Mouse (Mus musculus): ENCODE data around the gene Hspa1l. TPM values are rescaled to one million over a fixed set of nuclear protein-coding genes. Genes with fewer than 3 reads are reported as not detected.
"Not testable (repeated sequence)": the region's sequence is repeated elsewhere in the genome, so short reads cannot be mapped to it uniquely, and the experiment has no call there.

Hspa1l gene
- polyA plus RNA-seq, 1 experiment from 2014 or later: 0.18 TPM

GRCm38 (mm10) chr17:34959881-34960515 is 12.5 kb upstream of the Hspa1l start:
- no peak for DNase-seq
- Histone ChIP-seq H3K36me3 (replicated peaks; ENCODE audit: insufficient read depth, low read length) (no peaks in the 10 kb centered on the region), H3K27me3 (ENCODE audit: insufficient read depth, low read length) (peaks cover 10% of the 10 kb centered on the region; the same call in 1 of the 2 replicates), H3K4me1 (ENCODE audit: insufficient read depth) (peaks cover 7% of the 10 kb centered on the region), H3K4me3 (ENCODE audit: low read depth, low read length) (peak overlapping the region; percentile 52), H3K27ac (ENCODE audit: low read depth) (peak overlapping the region; percentile 78), H3K9me3 (ENCODE audit: low read length) (no peaks in the 10 kb centered on the region), H3K4me2 (ENCODE audit: low read depth, low read length) (peak overlapping the region; percentile 77), H3K9ac (replicated peaks) (peak overlapping the region; percentile 45)
- TF ChIP-seq EP300 (IDR thresholded peaks at IDR 0.05; ENCODE audit: low read depth) (no peak), CTCF (IDR thresholded peaks at IDR 0.05; ENCODE audit: low read depth) (no peak)
- 13% methylated on average over 12 of the region's 12 CpGs for WGBS (ENCODE audit: insufficient replicate concordance)
- ATAC-seq: peak; percentile 28

DNA sequence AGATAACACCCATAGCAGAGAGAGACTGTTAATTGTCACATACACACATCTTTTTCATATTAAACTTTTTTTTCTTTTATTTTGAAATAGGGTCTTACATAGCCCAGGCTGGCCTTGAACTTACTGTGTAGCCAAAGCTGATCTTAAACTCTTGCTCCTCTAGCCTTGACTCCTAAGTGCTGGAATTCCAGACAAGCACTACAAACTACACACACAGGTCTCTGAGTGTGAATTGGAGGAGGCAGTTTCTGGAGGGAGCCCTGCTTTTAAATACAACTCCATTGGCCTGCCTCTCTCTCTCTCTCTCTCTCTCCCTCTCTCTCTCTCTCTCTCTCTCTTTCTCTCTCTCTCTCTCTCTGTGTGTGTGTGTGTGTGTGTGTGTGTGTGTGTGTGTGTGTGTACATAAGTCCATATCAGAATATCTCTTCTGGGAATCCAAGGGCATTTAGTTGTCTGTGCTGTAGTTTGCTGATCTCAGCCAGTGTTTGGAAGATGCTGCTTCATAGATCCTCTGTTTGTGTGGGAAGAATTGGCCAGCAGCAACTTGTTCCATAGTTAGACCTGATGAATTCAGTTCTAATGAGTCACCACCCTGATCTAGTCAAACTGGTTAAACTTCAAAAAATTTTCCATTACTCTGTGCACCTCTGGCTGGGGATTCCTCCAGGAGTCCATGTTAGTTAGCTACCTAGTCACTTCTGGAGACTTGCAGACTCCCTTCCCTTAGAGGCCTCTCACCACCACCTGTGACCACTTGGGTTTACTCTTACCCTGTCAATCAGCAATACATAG is 11.6 kb upstream of the Hspa1l start:
- H3K9ac ChIP-seq (replicated peaks): no peak overlapping the region
- no peak overlapping the region for H3K4me3 ChIP-seq (ENCODE audit: low read depth, low read length)
- peaks cover 8% of the 10 kb centered on the region; the same call in 1 of the 2 replicates for H3K27me3 ChIP-seq (ENCODE audit: insufficient read depth, low read length)
- DNase-seq: no peak
- no peaks in the 10 kb centered on the region for H3K9me3 ChIP-seq (ENCODE audit: low read length)
- no peak overlapping the region for H3K4me2 ChIP-seq (ENCODE audit: low read depth, low read length)
- no peak for ATAC-seq
- peaks cover 7% of the 10 kb centered on the region for H3K4me1 ChIP-seq (ENCODE audit: insufficient read depth)
- TF ChIP-seq EP300 (IDR thresholded peaks at IDR 0.05; ENCODE audit: low read depth) (no peak), CTCF (IDR thresholded peaks at IDR 0.05; ENCODE audit: low read depth) (no peak)
- no peaks in the 10 kb centered on the region for H3K36me3 ChIP-seq (replicated peaks; ENCODE audit: insufficient read depth, low read length)
- no peak overlapping the region for H3K27ac ChIP-seq (ENCODE audit: low read depth)

DNA sequence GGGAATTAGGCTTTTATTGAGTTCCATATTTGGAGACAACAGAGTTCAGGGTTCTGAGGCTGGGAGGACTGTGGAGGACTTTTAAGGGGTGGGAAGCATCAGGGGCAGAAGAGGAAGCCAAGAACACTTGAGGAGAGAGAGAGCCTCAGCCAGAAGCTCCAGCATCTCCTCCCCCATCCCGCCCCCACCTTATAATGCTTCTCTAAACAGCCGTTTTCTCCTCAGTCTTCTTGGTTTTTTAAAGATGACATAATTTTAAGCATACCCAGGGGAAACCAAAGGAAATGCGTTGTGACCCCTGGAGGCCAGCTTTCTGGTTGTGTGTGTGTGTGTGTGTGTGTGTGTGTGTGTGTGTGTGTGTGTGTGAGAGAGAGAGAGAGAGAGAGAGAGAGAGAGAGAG is 10.4 kb upstream of the Hspa1l start:
- DNase-seq (no peak), ATAC-seq (no peak)
- WGBS (ENCODE audit: insufficient replicate concordance): 17% methylated on average over 3 of the region's 3 CpGs
- Histone ChIP-seq H3K4me1 (ENCODE audit: insufficient read depth) (peaks cover 7% of the 10 kb centered on the region), H3K27ac (ENCODE audit: low read depth) (no peak overlapping the region), H3K4me3 (ENCODE audit: low read depth, low read length) (no peak overlapping the region), H3K36me3 (replicated peaks; ENCODE audit: insufficient read depth, low read length) (no peaks in the 10 kb centered on the region), H3K9ac (replicated peaks) (no peak overlapping the region), H3K27me3 (ENCODE audit: insufficient read depth, low read length) (0 out of 2 replicates have a peak, but pooled peaks cover 4% of the 10 kb centered on the region), H3K4me2 (ENCODE audit: low read depth, low read length) (no peak overlapping the region), H3K9me3 (ENCODE audit: low read length) (no peaks in the 10 kb centered on the region)
- TF ChIP-seq CTCF (IDR thresholded peaks at IDR 0.05; ENCODE audit: low read depth): no peak
- TF ChIP-seq EP300 (IDR thresholded peaks at IDR 0.05; ENCODE audit: low read depth): no peak

DNA sequence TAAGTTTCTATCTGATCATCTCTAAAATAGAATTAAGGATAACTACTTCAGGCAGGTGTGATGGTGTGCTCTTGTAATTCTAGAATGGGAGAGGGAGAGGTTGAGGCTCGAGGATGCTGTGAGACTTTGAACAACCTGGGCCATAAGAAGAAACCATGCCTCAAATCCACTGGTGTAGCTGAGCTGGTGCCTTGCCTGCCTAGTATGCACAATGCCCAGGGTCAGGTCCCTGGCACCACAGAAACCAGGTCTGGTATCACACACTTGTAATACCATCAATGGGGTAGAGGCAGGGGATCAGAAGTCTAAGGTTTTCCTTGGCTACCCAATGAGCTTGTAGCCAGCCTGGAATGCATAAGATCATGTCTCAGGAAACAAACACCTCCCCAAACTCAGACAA is 9.7 kb upstream of the Hspa1l start:
- Histone ChIP-seq H3K36me3 (replicated peaks; ENCODE audit: insufficient read depth, low read length) (no peaks in the 10 kb centered on the region), H3K9ac (replicated peaks) (no peak overlapping the region), H3K27ac (ENCODE audit: low read depth) (no peak overlapping the region), H3K9me3 (ENCODE audit: low read length) (no peaks in the 10 kb centered on the region), H3K4me3 (ENCODE audit: low read depth, low read length) (no peak overlapping the region), H3K27me3 (ENCODE audit: insufficient read depth, low read length) (0 out of 2 replicates have a peak, but pooled peaks cover 4% of the 10 kb centered on the region), H3K4me2 (ENCODE audit: low read depth, low read length) (no peak overlapping the region), H3K4me1 (ENCODE audit: insufficient read depth) (peaks cover 7% of the 10 kb centered on the region)
- DNase-seq: no peak
- TF ChIP-seq EP300 (IDR thresholded peaks at IDR 0.05; ENCODE audit: low read depth) (no peak), CTCF (IDR thresholded peaks at IDR 0.05; ENCODE audit: low read depth) (no peak)
- ATAC-seq: no peak
- 64% methylated on average over 1 of the region's 1 CpGs for WGBS (ENCODE audit: insufficient replicate concordance)

- Histone ChIP-seq H3K27me3 (ENCODE audit: insufficient read depth, low read length) (peaks cover 20% of the 10 kb centered on the region), H3K4me3 (ENCODE audit: low read depth, low read length) (no peak overlapping the region), H3K36me3 (replicated peaks; ENCODE audit: insufficient read depth, low read length) (no peaks in the 10 kb centered on the region), H3K27ac (ENCODE audit: low read depth) (no peak overlapping the region; the same call in 1 of the 2 replicates), H3K4me2 (ENCODE audit: low read depth, low read length) (no peak overlapping the region), H3K9ac (replicated peaks) (no peak overlapping the region), H3K4me1 (ENCODE audit: insufficient read depth) (peaks cover 6% of the 10 kb centered on the region), H3K9me3 (ENCODE audit: low read length) (no peaks in the 10 kb centered on the region)
- 47% methylated on average over 1 of the region's 1 CpGs for WGBS (ENCODE audit: insufficient replicate concordance)
- DNase-seq (no peak), ATAC-seq (peak; percentile 14; the same call in 1 of the 2 replicates)
- TF ChIP-seq CTCF (IDR thresholded peaks at IDR 0.05; ENCODE audit: low read depth) (no peak), EP300 (IDR thresholded peaks at IDR 0.05; ENCODE audit: low read depth) (no peak)
Measured at GRCm38 (mm10) chr17:34964640-34965049, 7.9 kb upstream of the Hspa1l start.

- ATAC-seq: no peak
- no peak for DNase-seq
- Histone ChIP-seq H3K9ac (replicated peaks) (no peak overlapping the region), H3K9me3 (ENCODE audit: low read length) (no peaks in the 10 kb centered on the region), H3K4me2 (ENCODE audit: low read depth, low read length) (no peak overlapping the region), H3K4me3 (ENCODE audit: low read depth, low read length) (no peak overlapping the region), H3K36me3 (replicated peaks; ENCODE audit: insufficient read depth, low read length) (no peaks in the 10 kb centered on the region), H3K27ac (ENCODE audit: low read depth) (no peak overlapping the region), H3K4me1 (ENCODE audit: insufficient read depth) (no peaks in the 10 kb centered on the region), H3K27me3 (ENCODE audit: insufficient read depth, low read length) (peaks cover 23% of the 10 kb centered on the region)
- WGBS (ENCODE audit: insufficient replicate concordance): 54% methylated on average over 5 of the region's 5 CpGs
- TF ChIP-seq EP300 (IDR thresholded peaks at IDR 0.05; ENCODE audit: low read depth) (0 out of 2 replicates have a peak, but pooled peaks have one; percentile 8), CTCF (IDR thresholded peaks at IDR 0.05; ENCODE audit: low read depth) (no peak)
Measured at GRCm38 (mm10) chr17:34965627-34966026, 6.9 kb upstream of the Hspa1l start.

DNA sequence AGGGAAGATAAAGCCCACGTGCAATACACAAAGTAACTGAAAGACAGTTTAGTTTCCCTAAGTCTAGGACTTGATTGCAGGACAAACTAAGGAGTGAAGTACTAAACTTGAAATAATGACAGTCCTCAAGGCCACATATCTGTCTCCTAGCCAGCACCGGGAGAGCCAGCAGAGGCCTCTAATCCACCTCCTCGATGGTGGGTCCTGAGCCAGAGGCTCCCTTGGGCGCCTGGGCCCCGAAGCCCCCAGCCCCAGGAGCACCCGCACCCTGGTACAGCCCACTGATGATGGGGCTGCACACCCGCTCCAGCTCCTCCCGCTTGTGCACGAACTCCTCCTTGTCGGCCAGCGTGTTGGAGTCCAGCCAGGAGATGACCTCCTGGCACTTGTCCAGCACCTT is 2.7 kb upstream of the Hspa1l start, which contains the start of gene Gm20481:
Gene Gm20481, plus strand, starts transcription at position 91 of the 400 bp plus-strand sequence.
- ATAC-seq; DNase-seq; H3K27ac ChIP-seq (ENCODE audit: low read depth); H3K4me1 ChIP-seq (ENCODE audit: insufficient read depth); H3K4me2 ChIP-seq (ENCODE audit: low read depth, low read length); H3K9ac ChIP-seq (replicated peaks); H3K36me3 ChIP-seq (replicated peaks; ENCODE audit: insufficient read depth, low read length); H3K9me3 ChIP-seq (ENCODE audit: low read length); H3K4me3 ChIP-seq (ENCODE audit: low read depth, low read length): not testable (repeated sequence)
- peaks cover 24% of the 10 kb centered on the region for H3K27me3 ChIP-seq (ENCODE audit: insufficient read depth, low read length)
- 65% methylated on average over 7 of the region's 11 CpGs for WGBS (ENCODE audit: insufficient replicate concordance)

DNA sequence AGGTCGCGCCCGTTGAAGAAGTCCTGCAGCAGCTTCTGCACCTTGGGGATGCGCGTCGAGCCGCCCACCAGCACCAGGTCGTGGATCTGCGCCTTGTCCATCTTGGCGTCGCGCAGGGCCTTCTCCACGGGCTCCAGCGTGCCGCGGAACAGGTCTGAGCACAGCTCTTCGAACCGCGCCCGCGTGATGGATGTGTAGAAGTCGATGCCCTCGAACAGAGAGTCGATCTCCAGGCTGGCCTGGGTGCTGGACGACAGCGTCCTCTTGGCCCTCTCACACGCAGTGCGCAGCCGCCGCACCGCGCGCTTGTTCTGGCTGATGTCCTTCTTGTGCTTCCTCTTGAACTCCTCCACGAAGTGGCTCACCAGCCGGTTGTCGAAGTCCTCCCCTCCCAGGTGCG is 1.7 kb upstream of the Hspa1l start:
- WGBS (ENCODE audit: insufficient replicate concordance): 37% methylated on average over 21 of the region's 37 CpGs
- H3K36me3 ChIP-seq (replicated peaks; ENCODE audit: insufficient read depth, low read length); DNase-seq; H3K4me3 ChIP-seq (ENCODE audit: low read depth, low read length); H3K4me1 ChIP-seq (ENCODE audit: insufficient read depth); H3K4me2 ChIP-seq (ENCODE audit: low read depth, low read length); H3K9ac ChIP-seq (replicated peaks); ATAC-seq; H3K27ac ChIP-seq (ENCODE audit: low read depth); H3K9me3 ChIP-seq (ENCODE audit: low read length): not testable (repeated sequence)
- H3K27me3 ChIP-seq (ENCODE audit: insufficient read depth, low read length): peaks cover 24% of the 10 kb centered on the region

- WGBS (ENCODE audit: insufficient replicate concordance): 0% methylated on average over 16 of the region's 43 CpGs
- Histone ChIP-seq H3K4me2 (ENCODE audit: low read depth, low read length) (peak overlapping the region; percentile 67; the same call in 1 of the 2 replicates), H3K27me3 (ENCODE audit: insufficient read depth, low read length) (peaks cover 24% of the 10 kb centered on the region)
- H3K36me3 ChIP-seq (replicated peaks; ENCODE audit: insufficient read depth, low read length); H3K4me3 ChIP-seq (ENCODE audit: low read depth, low read length); H3K27ac ChIP-seq (ENCODE audit: low read depth); DNase-seq; H3K4me1 ChIP-seq (ENCODE audit: insufficient read depth); ATAC-seq; H3K9ac ChIP-seq (replicated peaks); H3K9me3 ChIP-seq (ENCODE audit: low read length): not testable (repeated sequence)
Measured at GRCm38 (mm10) chr17:34971694-34972068, 822 bp upstream of the Hspa1l start.

All from liver, postnatal 0 days (tissue).